Mouse (Mus musculus): ENCODE measurements at regions not wholly inside any gene's neighbourhood (a gene's known extent, or its start where the extent isn't known, plus 50 kb on each side); places are given as distances from the start of the nearest gene placed in this dataset.

DNA sequence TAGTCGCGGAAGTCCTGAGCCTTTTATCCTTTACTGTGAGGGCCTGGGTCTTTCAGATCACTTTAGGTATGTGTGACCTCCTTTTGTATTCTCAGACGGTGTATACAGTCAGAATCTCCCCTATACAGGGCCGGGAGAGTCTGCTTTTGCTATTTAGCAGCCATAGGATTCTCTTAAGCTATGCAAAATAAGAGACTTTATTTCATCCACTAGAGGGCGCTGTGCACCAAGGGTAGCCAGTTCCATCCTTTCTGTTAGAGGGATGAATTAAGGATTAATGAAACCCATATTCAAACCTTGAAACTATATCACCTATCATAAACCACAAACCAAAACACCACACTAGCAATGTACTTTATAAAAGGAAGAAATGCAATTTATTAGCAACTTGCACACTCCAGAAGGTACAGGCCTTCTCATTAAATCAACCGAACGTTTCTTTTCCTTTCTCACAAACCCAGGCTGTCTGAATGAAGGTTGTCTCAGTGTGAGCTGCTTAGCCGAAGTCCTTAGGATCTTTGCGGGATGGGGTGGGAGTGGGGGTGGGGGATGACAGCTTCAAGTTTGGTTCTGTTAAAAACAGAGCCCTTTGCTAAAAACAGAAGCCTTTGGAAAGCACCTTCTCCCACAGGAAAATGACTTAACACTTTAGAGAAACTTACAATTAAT, 116.8 kb upstream of the Tmpo start:
- peak; percentile 9 for DNase-seq

DNA sequence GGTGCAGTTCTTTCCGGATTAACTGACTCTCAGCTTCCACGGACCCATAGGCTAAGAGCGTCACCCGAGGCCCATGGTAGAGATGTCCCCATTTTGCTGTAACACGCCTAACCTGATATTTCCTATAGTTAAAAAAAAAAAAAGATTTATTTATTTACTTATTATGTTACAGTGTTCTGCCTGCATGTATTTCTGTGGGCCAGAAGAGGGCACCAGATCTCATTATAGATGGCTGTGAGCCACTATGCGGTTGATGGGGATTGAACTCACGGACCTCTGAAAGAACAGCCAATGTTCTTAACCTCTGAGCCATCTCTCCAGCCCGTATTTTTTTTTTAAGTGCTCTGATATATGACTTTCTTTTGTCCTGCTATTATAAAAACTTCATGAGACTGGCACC, 114.2 kb upstream of the Tmpo start:
- no peak for DNase-seq

DNA sequence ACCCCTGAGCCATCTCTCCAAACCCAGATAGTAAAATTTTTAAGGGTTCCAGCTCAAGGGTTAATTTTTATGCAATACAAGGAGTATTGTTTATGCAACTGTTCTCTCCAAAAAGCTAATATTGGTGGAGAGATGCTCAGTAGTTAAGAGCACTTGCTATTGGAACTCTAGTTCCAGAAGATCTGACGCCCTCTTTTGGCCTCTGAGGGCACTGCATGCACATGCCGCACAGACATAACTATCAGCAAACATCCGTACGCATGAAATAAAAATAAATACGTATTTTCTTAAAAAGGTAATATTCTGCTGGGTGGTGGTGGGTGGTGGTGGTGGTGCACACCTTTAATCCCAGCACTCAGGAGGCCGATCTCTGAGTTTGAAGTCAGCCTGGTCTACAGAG, 112.1 kb upstream of the Tmpo start:
- no peak for DNase-seq

DNA sequence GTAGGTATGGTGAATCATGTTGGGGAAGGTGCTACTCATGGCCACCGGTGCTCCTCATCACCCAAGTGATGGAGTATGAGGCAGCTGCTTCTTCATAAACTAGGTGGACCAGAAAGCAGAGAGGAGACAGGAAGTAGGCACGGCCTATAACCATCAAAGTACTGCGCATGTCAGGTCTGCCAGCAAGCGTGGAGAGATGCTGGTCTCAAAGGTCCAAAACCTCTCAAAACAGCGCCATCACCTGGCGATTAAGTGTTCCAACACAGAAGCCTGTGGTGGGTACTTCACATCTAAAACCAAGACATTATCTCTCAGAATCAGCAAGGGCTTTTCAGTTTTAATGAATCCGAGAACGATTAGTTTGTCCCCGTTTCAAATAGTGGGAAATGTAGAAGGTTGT, 103.1 kb upstream of the Tmpo start:
- DNase-seq: no peak

DNA sequence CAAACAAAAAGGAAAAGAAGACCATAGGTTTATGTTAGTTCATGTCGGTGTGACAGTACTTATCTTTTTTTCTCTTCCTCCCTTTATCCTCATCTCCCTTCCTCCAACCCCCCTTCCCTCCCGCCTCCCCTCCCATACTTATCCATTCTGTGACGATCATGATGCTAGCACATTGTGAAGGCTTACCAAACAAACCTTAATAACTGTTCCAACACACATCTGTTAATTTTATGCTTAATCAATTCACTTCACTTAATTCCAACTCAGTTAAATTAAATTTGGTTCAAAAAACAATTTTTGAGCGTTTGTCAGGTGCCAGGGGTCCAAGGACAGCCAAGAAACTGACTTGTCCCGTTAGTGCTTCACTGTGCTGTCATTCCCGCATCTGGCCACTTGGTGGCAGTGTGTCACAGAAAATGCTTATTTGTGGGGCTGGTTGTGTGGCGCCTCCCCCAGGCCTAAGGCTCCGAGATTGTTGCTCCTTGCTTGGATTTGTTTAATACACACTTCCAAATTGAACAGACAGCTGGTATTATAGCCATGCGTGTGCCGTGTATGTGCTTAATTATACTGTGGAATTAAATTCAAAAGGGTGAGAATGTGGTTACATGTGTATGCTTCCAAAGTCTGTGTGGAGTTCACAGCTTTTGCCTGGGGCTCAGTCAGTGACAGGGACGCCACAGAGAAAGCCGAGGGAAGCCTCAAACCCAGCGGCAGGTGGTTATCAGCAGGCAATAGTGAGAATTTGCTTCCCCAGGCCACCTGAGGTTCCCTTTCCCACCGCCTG, 90.0 kb upstream of the Tmpo start:
- DNase-seq: peak; percentile 65

DNA sequence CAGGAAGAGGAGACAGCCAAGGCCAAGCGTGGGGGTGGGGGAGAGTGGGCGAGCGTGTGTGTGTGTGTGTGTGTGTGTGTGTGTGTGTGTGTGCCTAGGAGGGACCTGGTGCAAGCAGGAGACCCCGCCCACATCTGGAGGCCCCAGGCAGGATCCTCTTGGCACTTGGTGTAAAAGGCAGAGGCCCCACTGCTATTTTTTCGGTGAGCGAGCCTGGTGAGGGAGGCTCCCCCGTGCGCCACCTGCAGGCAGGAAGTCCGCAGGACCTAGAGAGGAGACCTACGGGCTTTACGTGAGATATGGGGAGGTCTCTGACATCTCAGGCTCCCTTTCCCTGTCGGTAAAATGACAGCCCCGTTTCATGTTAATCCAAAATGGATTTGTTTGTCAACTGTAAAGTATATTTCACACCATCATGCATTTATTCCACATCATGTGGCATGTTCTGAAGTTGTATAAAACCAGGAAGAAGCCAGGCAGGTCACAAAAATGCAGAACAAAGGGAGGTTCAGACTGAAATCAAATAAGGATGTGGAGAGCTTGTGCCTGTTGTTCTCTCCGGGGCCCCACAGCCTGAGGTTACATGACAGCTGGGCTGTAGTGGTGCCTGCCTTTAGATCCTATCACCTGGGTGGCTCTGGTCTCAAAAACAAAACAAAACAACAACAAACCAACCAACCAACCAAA, 89.3 kb upstream of the Tmpo start:
- peak; percentile 18 for DNase-seq

DNA sequence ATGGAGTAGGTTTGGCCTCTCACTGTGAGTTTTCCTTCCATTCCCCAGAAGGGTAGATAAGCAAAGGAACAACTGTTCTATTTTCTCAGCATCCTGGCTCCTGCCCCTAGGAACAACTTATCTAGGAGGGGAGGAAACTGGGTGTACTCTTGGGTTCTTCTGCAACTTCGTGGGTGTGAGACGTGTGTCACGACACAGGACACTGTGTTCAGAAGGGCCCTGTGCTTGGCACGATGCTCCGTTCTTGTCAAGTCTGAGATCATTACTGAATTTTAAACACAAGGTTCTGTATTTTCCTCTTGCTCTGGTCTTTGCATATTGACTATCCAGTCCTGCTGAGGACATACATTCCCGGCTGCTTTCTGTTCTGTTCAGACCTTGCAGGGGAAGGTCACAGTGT, 86.8 kb upstream of the Tmpo start:
- peak; percentile 13 for DNase-seq

DNA sequence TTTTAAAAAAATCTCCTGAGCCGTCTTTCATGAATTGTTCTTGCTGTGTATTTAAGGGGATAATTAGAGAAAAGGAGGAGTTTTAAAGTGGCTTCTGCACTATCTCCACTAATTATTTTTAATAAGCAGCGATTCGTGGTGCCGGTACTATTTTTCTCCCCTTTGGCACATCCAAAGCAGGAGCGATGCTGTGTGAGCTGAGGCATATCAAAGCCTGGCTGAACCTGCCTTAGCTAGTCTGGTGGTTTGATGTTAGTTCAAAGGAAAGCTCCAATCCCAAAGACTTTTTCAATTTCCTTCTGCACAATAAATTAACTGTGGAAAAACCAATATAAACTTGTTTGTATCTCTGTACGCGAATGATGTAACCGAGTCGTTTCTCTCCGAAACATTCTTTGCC, 79.3 kb upstream of the Tmpo start:
- no peak for DNase-seq

DNA sequence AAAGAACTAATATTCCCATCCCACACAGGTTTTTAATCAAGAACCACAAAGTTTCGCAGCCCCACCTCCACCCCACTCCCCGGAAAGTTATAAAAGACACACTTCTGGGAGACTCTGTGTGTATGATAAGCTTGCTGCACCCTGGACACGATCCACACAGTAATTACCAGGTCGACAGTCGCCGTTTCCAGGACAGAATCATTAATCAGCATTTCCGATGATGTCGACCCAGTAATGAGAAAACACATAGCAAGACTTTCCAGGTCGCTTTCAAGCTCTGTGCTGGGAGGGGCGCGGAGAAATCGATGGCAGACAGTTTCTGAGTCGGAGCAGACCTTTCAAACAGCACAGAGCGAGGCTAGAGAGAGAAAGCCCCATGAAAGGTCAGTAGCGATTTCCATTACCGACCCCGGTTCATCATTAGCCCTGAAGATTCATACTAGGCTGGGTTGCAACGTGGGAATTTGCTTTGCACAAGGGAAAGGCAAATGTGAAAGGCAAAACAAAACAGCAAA, 68.6 kb upstream of the Tmpo start:
- DNase-seq: no peak

DNA sequence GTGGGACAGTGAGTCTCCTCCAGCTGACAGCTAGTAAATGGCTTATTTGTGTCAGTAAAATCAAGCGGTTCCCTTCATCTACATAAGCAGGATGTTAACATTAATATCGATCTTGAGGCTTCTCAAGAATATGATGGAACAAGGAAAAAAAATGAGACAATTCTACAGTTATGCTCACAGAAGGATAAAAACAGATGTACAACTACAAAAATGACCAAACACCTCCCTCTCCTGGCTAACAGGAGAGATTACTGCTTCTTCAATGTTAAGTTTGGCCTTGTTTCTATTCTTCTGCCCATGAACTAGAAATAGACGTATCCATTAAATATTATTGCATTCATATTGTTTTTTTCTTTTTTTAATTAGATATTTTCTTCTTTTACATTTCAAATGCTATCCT, 63.2 kb upstream of the Tmpo start:
- DNase-seq: no peak

DNA sequence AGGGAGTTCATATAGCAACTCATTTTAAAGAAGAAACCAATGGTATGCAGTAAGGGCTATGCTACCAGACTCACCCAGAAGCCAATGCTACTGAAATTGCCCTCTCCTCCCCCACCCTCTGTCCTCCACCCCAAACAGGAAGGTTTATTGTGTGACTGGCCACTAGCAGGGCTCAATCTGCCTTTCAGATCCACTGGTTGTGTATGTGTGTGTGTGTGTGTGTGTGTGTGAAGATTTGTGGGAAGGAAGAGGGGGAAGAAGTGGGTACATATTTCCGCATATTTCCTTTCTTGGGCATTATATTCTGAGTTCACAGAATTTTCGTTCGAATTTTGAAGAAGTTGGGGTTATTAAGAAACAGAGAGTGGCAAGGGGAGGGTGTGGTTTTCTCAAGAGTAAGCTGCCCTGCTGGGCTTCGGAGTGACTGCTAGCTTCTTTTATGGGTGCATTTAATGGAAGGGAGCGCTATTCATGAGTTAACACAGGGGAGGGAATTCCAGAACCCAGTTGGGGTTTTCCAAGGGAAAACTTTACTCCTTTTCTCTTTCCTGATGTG, 61.5 kb upstream of the Tmpo start:
- no peak for DNase-seq

DNA sequence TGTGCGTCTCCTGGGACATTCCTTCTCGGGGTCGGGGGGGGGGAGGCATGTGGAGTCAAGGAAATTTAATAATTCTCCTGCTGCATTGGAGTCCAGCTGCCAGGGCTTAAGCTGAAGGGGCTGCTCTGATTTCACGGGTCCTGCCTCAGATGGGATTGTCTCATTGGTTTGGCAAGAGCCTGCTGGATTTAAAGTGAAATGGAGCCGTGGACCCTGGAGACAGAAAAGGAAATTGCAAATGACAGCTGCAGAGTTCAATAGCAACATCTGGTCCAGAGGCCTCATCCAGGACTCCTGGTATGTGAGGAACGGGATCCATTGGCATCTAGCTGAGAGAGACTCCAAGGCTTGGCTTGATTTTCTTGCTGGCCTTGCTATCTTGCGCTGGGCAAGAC, 60.5 kb upstream of the Tmpo start:
- DNase-seq: no peak

DNA sequence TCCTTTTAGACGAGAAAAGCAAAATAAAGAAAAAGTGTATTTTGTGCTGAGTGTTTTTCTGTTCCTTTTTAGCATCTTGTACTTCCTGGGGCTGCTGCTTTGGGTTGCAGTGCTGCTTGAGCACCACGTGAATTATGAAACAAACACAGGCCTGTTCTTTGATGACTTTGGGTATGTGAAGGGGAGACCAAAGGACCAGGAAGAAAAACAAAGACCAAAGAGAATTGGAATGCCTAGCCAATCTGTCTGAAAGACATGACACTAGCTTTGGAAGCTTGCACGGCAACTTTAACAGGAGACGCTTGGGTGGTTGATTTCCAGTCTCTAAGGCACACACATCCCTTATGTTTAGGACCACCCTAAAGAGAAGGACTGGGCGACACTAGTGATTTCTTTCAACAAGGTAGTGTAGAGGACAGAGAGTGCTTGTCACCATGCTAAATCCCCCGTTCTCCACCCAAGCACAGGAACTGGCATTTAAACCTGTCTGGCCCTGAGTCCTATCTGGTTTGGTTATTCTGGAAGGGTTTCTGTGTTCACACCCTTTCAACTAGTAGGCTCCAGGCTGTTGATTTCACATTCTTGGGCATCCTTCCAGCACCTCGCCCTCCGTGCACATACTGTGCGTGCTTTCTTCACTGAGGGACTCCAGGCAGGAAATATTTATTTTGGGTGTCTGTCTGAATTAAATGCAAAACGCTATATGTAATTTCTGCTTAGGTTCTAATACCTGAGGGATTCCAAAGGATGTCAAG, 59.9 kb upstream of the Tmpo start:
- DNase-seq: no peak

DNA sequence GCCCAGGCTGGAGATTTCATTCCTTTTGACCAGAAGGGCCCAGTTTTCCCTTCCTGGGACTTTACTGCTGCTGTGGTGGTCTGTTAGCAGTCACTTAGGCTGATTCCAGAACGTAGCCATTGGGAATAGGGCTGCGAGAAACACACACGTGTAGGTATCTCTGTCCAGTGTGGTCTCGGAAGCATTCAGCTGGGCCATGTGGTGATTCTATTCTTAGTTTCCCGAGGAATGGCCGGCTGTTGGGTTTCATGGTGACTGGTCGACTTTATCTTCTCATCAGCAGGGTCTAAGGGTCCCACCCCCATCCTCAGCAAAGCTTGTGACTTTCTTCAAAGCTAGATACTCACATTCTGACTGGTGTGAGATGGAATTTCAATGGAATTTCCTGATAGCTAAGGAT, 59.2 kb upstream of the Tmpo start:
- DNase-seq: no peak

DNA sequence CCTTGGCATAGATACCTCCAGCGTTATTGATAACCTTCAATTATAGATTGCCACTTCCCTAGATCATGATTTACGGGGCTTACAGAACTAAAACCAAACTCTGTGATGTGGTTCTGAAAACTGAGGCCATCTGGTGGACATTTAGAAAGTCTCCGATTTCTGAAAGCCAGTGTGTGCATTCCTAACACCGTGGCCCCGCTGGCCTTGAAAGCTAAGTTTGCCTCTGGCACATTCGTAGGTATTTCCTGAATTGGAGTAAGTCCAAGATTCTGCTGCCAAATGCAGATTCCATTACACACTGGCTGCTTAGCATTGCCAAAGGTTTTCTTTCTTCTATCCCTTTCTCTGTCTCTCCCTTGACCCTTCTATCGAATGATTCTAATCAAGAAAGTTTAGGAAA, 55.7 kb upstream of the Tmpo start:
- DNase-seq: no peak

DNA sequence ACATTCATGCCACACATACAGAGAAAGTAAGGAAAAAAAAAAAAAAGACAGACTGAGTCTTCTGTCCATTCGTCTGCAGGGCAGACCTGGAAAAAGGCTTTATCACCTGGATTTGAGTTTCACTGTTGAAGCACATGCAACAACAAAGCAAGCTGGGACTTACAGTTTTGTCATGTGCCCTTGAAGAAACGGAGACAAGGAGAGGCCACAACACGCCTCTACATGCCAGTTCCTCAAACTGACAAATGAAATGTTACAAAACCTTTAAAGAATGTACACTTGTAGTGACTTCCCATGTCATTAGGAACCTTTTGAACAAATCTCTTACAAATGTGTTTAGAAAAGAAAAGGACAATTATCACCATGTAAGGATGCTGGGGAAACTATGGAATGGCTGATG, 53.6 kb upstream of the Tmpo start:
- no peak for DNase-seq
